Mouse (Mus musculus) intestine, postnatal 0 days (tissue): ENCODE results near the gene Chmp1a. TPM values are rescaled to one million over a fixed set of nuclear protein-coding genes. Genes with fewer than 3 reads are reported as not detected.

ENCODE experiments used
- ATAC-seq: fragments of 200-750 bp; cut with Nextera tagmentation; 2 replicates; pipeline ENCODE4 v1.8.0; 2017; ENCODE audit warnings: mild to moderate bottlenecking, moderate TSS enrichment, moderate library complexity
- H3K27ac ChIP-seq: fragments of 300-500 bp; sonication (generic); 2 replicates; pipeline ENCODE4 v1.5.1; 2014; ENCODE audit warnings: mild to moderate bottlenecking, low read depth, low read length, moderate library complexity
- H3K27me3 ChIP-seq: fragments of 300-500 bp; sonication (generic); replicated peaks from 2 replicates; pipeline ENCODE4 v1.6.1; 2014; ENCODE audit warnings: low read length, mixed read lengths; ENCODE audit not compliant: control insufficient read depth, insufficient read depth
- H3K36me3 ChIP-seq: fragments of 300-500 bp; sonication (generic); 2 replicates; pipeline ENCODE4 v1.6.1; 2014; ENCODE audit warnings: mild to moderate bottlenecking, moderate library complexity; ENCODE audit not compliant: control insufficient read depth, insufficient read depth
- H3K4me1 ChIP-seq: fragments of 300-500 bp; sonication (generic); replicated peaks from 2 replicates; pipeline ENCODE4 v1.6.1; 2014; ENCODE audit warnings: antibody characterized with exemption, low read length, mixed read lengths; ENCODE audit not compliant: control insufficient read depth, insufficient read depth
- H3K4me2 ChIP-seq: fragments of 300-500 bp; sonication (generic); replicated peaks from 2 replicates; pipeline ENCODE4 v1.6.1; 2014; ENCODE audit warnings: low read depth, mild to moderate bottlenecking, moderate library complexity
- H3K4me3 ChIP-seq: fragments of 300-500 bp; sonication (generic); 2 replicates; pipeline ENCODE4 v1.5.1; 2014; ENCODE audit warnings: low read depth, low read length
- H3K9ac ChIP-seq: fragments of 300-500 bp; sonication (generic); 2 replicates; pipeline ENCODE4 v1.6.1; 2014; ENCODE audit warnings: mild to moderate bottlenecking, low read depth, low read length
- H3K9me3 ChIP-seq: fragments of 300-500 bp; sonication (generic); 2 replicates; pipeline ENCODE4 v1.6.1; 2016; ENCODE audit warnings: mixed run types; ENCODE audit not compliant: control insufficient read depth
- CTCF ChIP-seq: sonication (generic); IDR thresholded peaks from 2 replicates; pipeline ENCODE4 v1.5.1; 2016; ENCODE audit warnings: low read depth, mild to moderate bottlenecking, control low read depth, antibody characterized with exemption, moderate library complexity
- WGBS: fragments of 180-500 bp; shearing (Covaris S2); extraction: QIAGEN DNeasy Blood & Tissue Kit; methylation state at CpG from one replicate; pipeline ENCODE4 v1.1.7; 2014; 5-methylcytosine and 5-hydroxymethylcytosine counted together
- polyA plus RNA-seq: library from polyadenylated mRNA; unstranded; fragments of >200 nt; fragmentation: Nextera tagmentation; extraction: Ambion mirVana; gene quantifications from 2 replicates; pipeline ENCODE4 v1.2.1, GENCODE M21; 2015

Gene Chmp1a
- polyA plus RNA-seq, 1 experiment from 2014 or later: 203 TPM

GRCm38 (mm10) chr8:123155177-123155576 lies 57.4 kb downstream of the Chmp1a start:
- Histone ChIP-seq H3K27me3 (no peaks in the 10 kb centered on the region), H3K36me3 (no peaks in the 10 kb centered on the region), H3K9ac (no peak overlapping the region), H3K4me2 (no peak overlapping the region), H3K4me3 (no peak overlapping the region), H3K27ac (no peak overlapping the region), H3K9me3 (no peaks in the 10 kb centered on the region), H3K4me1 (no peaks in the 10 kb centered on the region)
- ATAC-seq: no peak
- 81% methylated on average over 5 of the region's 5 CpGs for WGBS
- peak; percentile 69 for TF ChIP-seq CTCF

Other genes starting within 250 kb of the Chmp1a start
- 41.2 and 47.9 TPM in 2 replicates for gene Ankrd11, start 170.5 kb downstream of the Chmp1a start, polyA plus RNA-seq
- 44.7 and 46.1 TPM in 2 replicates for gene Spg7, start 149.8 kb downstream of the Chmp1a start, polyA plus RNA-seq
- gene Rpl13, start 110.4 kb downstream of the Chmp1a start, polyA plus RNA-seq: 948 and 1,014 TPM in 2 replicates
- gene Cpne7, start 95.4 kb downstream of the Chmp1a start, polyA plus RNA-seq: 0.46 and 0.67 TPM in 2 replicates
- 3.4 and 3.5 TPM in 2 replicates for gene Sult5a1, start 54.4 kb downstream of the Chmp1a start, polyA plus RNA-seq
- 30.8 and 32.7 TPM in 2 replicates for gene Dpep1, start 26.5 kb downstream of the Chmp1a start, polyA plus RNA-seq
- 0.55 and 1.2 TPM in 2 replicates for gene Spata33, start 69 bp upstream of the Chmp1a start, polyA plus RNA-seq
- gene Cdk10, start 12.1 kb upstream of the Chmp1a start, polyA plus RNA-seq: 11.8 and 14.0 TPM in 2 replicates
- 5.0 TPM in 2 replicates for gene Spata2l, start 23.5 kb upstream of the Chmp1a start, polyA plus RNA-seq
- 7.2 and 7.4 TPM in 2 replicates for gene Zfp276, start 41.4 kb upstream of the Chmp1a start, polyA plus RNA-seq
- 7.1 and 8.3 TPM in 2 replicates for gene Vps9d1, start 41.6 kb upstream of the Chmp1a start, polyA plus RNA-seq
- gene Fanca, start 105.8 kb upstream of the Chmp1a start, polyA plus RNA-seq: 5.3 and 7.8 TPM in 2 replicates
- gene Spire2, start 120.0 kb upstream of the Chmp1a start, polyA plus RNA-seq: 1.8 and 2.5 TPM in 2 replicates
- 147 and 178 TPM in 2 replicates for gene Tcf25, start 161.0 kb upstream of the Chmp1a start, polyA plus RNA-seq
- not detected in 2 replicates for gene Mc1r, start 194.3 kb upstream of the Chmp1a start, polyA plus RNA-seq
- gene Tubb3, start 198.7 kb upstream of the Chmp1a start, polyA plus RNA-seq: 22.5 and 23.9 TPM in 2 replicates
- gene Def8, start 210.8 kb upstream of the Chmp1a start, polyA plus RNA-seq: 16.6 and 18.4 TPM in 2 replicates